ENCODE assay signal across 10 mouse cellular contexts in genomic region chr4:21957570-21958321, GRCm38 (mm10). TPM values are rescaled to one million over a fixed set of nuclear protein-coding genes. Genes with fewer than 3 reads are reported as not detected.
DNase-seq lines count a peak whose midpoint lies in the region; TF ChIP-seq lines count a peak whose summit lies in the region.
"Had no signal": no experiment of that assay in that cellular context is flagged by ENCODE, and none has a peak within 500 bp of the region (broad histone marks: within the 10 kb centered on the region; RNA-seq: fewer than 3 reads in every experiment).

No protein-coding gene starts in this region.

- peak; percentile 28 to 39 for DNase-seq in left cerebral cortex, adult 2 months (ENCODE audit: extremely low spot score in 1 of 2, low spot score in 2 of 2)
- DNase-seq in left cerebral cortex, postnatal 36 days (ENCODE audit: low spot score in 2 of 2) = no peak
- peak; percentile 35 for DNase-seq in adipocyte (ENCODE audit: low spot score)
- peak; percentile 80 for DNase-seq in embryo, embryonic 10 days (ENCODE audit: low spot score)
- DNase-seq in heart, postnatal 10 days = peak; percentile 26 to 63
- peak; percentile 55 for DNase-seq in kidney, postnatal 14 days
- DNase-seq in mesoderm, embryonic 11.5 days (ENCODE audit: low read depth, low spot score) = peak; percentile 63
- DNase-seq in thymus, postnatal 14 days = peak; percentile 61

- TF ChIP-seq CTCF in left cerebral cortex, adult 2 months (IDR thresholded peaks at IDR 0.05) = peak; percentile 61

- no peak overlapping the region for H3K4me3 ChIP-seq in left cerebral cortex, adult 2 months
- H3K4me3 ChIP-seq: embryonic facial prominence, embryonic 13.5 days had no signal

- H3K27ac ChIP-seq in left cerebral cortex, adult 2 months = no peak overlapping the region
- H3K27ac ChIP-seq: embryonic facial prominence, embryonic 13.5 days had no signal

- intact Hi-C loops in left cerebral cortex, adult 2 months (cut with DNase I) = loop anchor here (5.0 to 10.0 kb wide), 2 partner anchors 35 to 113 kb away; partner anchors contain the start of gene Pnisr
- intact Hi-C loops in left cerebral cortex, postnatal 36 days (cut with DNase I) = loop anchor here (10.0 kb wide), 1 partner anchor 113 kb away; the partner anchor contains the start of gene Pnisr
- intact Hi-C loops in heart, postnatal 10 days (cut with DNase I) = no loop called here

RNA-seq across cellular contexts. Expression of gene Faxc, which starts 26.6 kb away (rescaled TPM):
- 10 to 100 TPM; 69.5 to 75.5 TPM for total RNA-seq in left cerebral cortex, adult 2 months (2021)
- 10 to 100 TPM; 72.7 to 75.4 TPM for total RNA-seq in left cerebral cortex, postnatal 36 days (2021)
- total RNA-seq in heart, postnatal 10 days (2021) = 1 to 10 TPM; 2.3 to 2.5 TPM
- total RNA-seq: neutrophil, adult 5-6 weeks had no signal

Comparison
In these comparisons a context has a peak if more than half of its experiments do, and no peak if none do; other contexts are left out.
1. DNase-seq: peak in left cerebral cortex, adult 2 months (2 of 2), adipocyte (single experiment), embryo, embryonic 10 days (single experiment), heart, postnatal 10 days (2 of 2), kidney, postnatal 14 days (single experiment), mesoderm, embryonic 11.5 days (single experiment) and thymus, postnatal 14 days (single experiment); none in left cerebral cortex, postnatal 36 days (0 of 2).
2. RNA of gene Faxc, which starts 26.6 kb away (total RNA-seq): 69.5 to 75.5 TPM in left cerebral cortex, adult 2 months and 72.7 to 75.4 TPM in left cerebral cortex, postnatal 36 days; 2.3 to 2.5 TPM in heart, postnatal 10 days; every median in the first group is over 10 times any median in the second.